Mouse (Mus musculus) kidney, postnatal 0 days (tissue): ENCODE data around the gene Gm26602. TPM values are rescaled to one million over a fixed set of nuclear protein-coding genes. Genes with fewer than 3 reads are reported as not detected.

Experiments used
- ATAC-seq: fragments of 200-750 bp; cut with Nextera tagmentation; replicated peaks from 2 replicates; pipeline ENCODE4 v1.8.0; 2017; ENCODE audit warnings: low read depth, moderate number of reproducible peaks, moderate TSS enrichment, moderate library complexity; ENCODE audit not compliant: low FRiP score
- DNase-seq: peaks from one replicate; pipeline ENCODE4 v3.0.0-alpha.2; 2016; ENCODE audit warnings: low spot score
- H3K27ac ChIP-seq: fragments of 300-500 bp; sonication (generic); 2 replicates; pipeline ENCODE4 v1.5.1; 2014; ENCODE audit warnings: mild to moderate bottlenecking
- H3K27me3 ChIP-seq: fragments of 300-500 bp; sonication (generic); 2 replicates; pipeline ENCODE4 v1.6.1; 2014; ENCODE audit warnings: low read length, mixed read lengths; ENCODE audit not compliant: insufficient read depth
- H3K36me3 ChIP-seq: fragments of 300-500 bp; sonication (generic); 2 replicates; pipeline ENCODE4 v1.6.1; 2014; ENCODE audit warnings: low read length, mixed read lengths; ENCODE audit not compliant: insufficient read depth
- H3K4me1 ChIP-seq: fragments of 300-500 bp; sonication (generic); replicated peaks from 2 replicates; pipeline ENCODE4 v1.6.1; 2014; ENCODE audit warnings: antibody characterized with exemption, low read length, mixed read lengths; ENCODE audit not compliant: insufficient read depth
- H3K4me2 ChIP-seq: fragments of 300-500 bp; sonication (generic); 2 replicates; pipeline ENCODE4 v1.6.1; 2014; ENCODE audit warnings: mild to moderate bottlenecking, low read length, moderate library complexity, mixed read lengths
- H3K4me3 ChIP-seq: fragments of 300-500 bp; sonication (generic); replicated peaks from 2 replicates; pipeline ENCODE4 v1.5.1; 2014; ENCODE audit warnings: low read depth, low read length
- H3K9ac ChIP-seq: fragments of 300-500 bp; sonication (generic); 2 replicates; pipeline ENCODE4 v1.6.1; 2014; ENCODE audit warnings: low read depth, low read length
- H3K9me3 ChIP-seq: fragments of 300-500 bp; sonication (generic); replicated peaks from 2 replicates; pipeline ENCODE4 v1.6.1; 2016; ENCODE audit warnings: low read length, inconsistent platforms, mixed read lengths
- CTCF ChIP-seq: IDR thresholded peaks from 2 replicates; pipeline ENCODE4 v1.5.1; 2016; ENCODE audit warnings: antibody characterized with exemption, low read depth, mild to moderate bottlenecking, moderate library complexity
- WGBS: fragments of 180-500 bp; shearing (Covaris S2); extraction: QIAGEN DNeasy Blood & Tissue Kit; methylation state at CpG from one replicate; pipeline ENCODE4 v1.1.7; 2014; 5-methylcytosine and 5-hydroxymethylcytosine counted together
- microRNA-seq: library from miRNA; unstranded; fragments of <30 nt; microRNA quantifications from one replicate; pipeline ENCODE4, GENCODE M21; 2016
- polyA plus RNA-seq: library from polyadenylated mRNA; unstranded; fragments of >200 nt; fragmentation: Nextera tagmentation; extraction: Ambion mirVana; gene quantifications from 2 replicates; pipeline ENCODE4 v1.2.1, GENCODE M21; 2015

Gm26602 gene
- polyA plus RNA-seq, 1 experiment from 2014 or later = 21.6 TPM

- WGBS = under 1% methylated on average over 61 of the region's 61 CpGs
- DNase-seq = peak; percentile 99
Measured at GRCm38 (mm10) chr10:79959847-79960601, 49.4 kb downstream of the Gm26602 start, which contains the start of gene Wdr18. Gene Wdr18, plus strand, starts transcription at chr10:79960152.

More at GRCm38 (mm10) chr10:79959847-79960601, 49.4 kb downstream of the Gm26602 start, which contains the start of gene Wdr18:
- Histone ChIP-seq H3K4me3 (peak within 1 kb of the TSS; percentile 92), H3K27ac (peak within 1 kb of the TSS; percentile 70; the same call in 1 of the 2 replicates), H3K27me3 (no peaks in the 10 kb centered on the region), H3K4me1 (peaks cover 6% of the 10 kb centered on the region), H3K9me3 (no peaks in the 10 kb centered on the region), H3K36me3 (peaks cover 11% of the 10 kb centered on the region), H3K9ac (peak within 1 kb of the TSS; percentile 82), H3K4me2 (peak within 1 kb of the TSS; percentile 89)
- peak; percentile 91 for ATAC-seq
- peak; percentile 99 for TF ChIP-seq CTCF

Small RNA genes lying within 50 kb of the gene (microRNA-seq; reads per million reads assigned to microRNA genes)
- gene Mir6910 = not detected

Other genes with a start within 250 kb of the Gm26602 start
- gene Madcam1, start 246.3 kb upstream of the Gm26602 start, polyA plus RNA-seq = 1.5 TPM in 2 replicates
- 82.5 and 84.9 TPM in 2 replicates for gene Tpgs1, start 241.5 kb upstream of the Gm26602 start, polyA plus RNA-seq
- 68.1 and 75.7 TPM in 2 replicates for gene Cdc34, start 228.7 kb upstream of the Gm26602 start, polyA plus RNA-seq
- gene Gzmm, start 221.8 kb upstream of the Gm26602 start, polyA plus RNA-seq = 0.34 and 0.50 TPM in 2 replicates
- 1,067 and 1,079 TPM in 2 replicates for gene Bsg, start 206.4 kb upstream of the Gm26602 start, polyA plus RNA-seq
- gene Hcn2, start 194.2 kb upstream of the Gm26602 start, polyA plus RNA-seq = 0.17 and 0.28 TPM in 2 replicates
- 37.9 and 38.5 TPM in 2 replicates for gene Polrmt, start 164.3 kb upstream of the Gm26602 start, polyA plus RNA-seq
- gene Fgf22, start 155.8 kb upstream of the Gm26602 start, polyA plus RNA-seq = 0.11 and 0.36 TPM in 2 replicates
- 74.5 and 82.4 TPM in 2 replicates for gene Rnf126, start 143.9 kb upstream of the Gm26602 start, polyA plus RNA-seq
- gene Fstl3, start 133.6 kb upstream of the Gm26602 start, polyA plus RNA-seq = 32.9 and 38.7 TPM in 2 replicates
- gene Prss57, start 119.9 kb upstream of the Gm26602 start, polyA plus RNA-seq = 0.04 and 0.06 TPM in 2 replicates
- gene Palm, start 117.3 kb upstream of the Gm26602 start, polyA plus RNA-seq = 132 and 152 TPM in 2 replicates
- gene Misp, start 89.9 kb upstream of the Gm26602 start, polyA plus RNA-seq = 24.5 and 24.8 TPM in 2 replicates
- gene Ptbp1, start 56.4 kb upstream of the Gm26602 start, polyA plus RNA-seq = 220 and 238 TPM in 2 replicates
- gene Prtn3, start 36.4 kb upstream of the Gm26602 start, polyA plus RNA-seq = 6.5 and 7.9 TPM in 2 replicates
- 37.0 and 41.5 TPM in 2 replicates for gene Plppr3, start 36.2 kb upstream of the Gm26602 start, polyA plus RNA-seq
- 0.14 TPM in 1 of 2 replicates, not detected in the other for gene Elane, start 24.6 kb upstream of the Gm26602 start, polyA plus RNA-seq
- 0.13 TPM in 1 of 2 replicates, not detected in the other for gene Cfd, start 20.0 kb upstream of the Gm26602 start, polyA plus RNA-seq
- 44.9 and 49.0 TPM in 2 replicates for gene Med16, start 1.9 kb upstream of the Gm26602 start, polyA plus RNA-seq
- gene Kiss1r, start 6.1 kb downstream of the Gm26602 start, polyA plus RNA-seq = 1.6 and 1.8 TPM in 2 replicates
- 120 and 137 TPM in 2 replicates for gene R3hdm4, start 10.4 kb downstream of the Gm26602 start, polyA plus RNA-seq
- 4.1 and 4.5 TPM in 2 replicates for gene Arid3a, start 16.2 kb downstream of the Gm26602 start, polyA plus RNA-seq
- gene Wdr18, start 49.3 kb downstream of the Gm26602 start, polyA plus RNA-seq = 78.9 and 81.9 TPM in 2 replicates
- gene Grin3b, start 59.9 kb downstream of the Gm26602 start, polyA plus RNA-seq = 0.17 and 0.20 TPM in 2 replicates
- 23.7 and 26.6 TPM in 2 replicates for gene Tmem259, start 73.5 kb downstream of the Gm26602 start, polyA plus RNA-seq
- gene Cnn2, start 77.7 kb downstream of the Gm26602 start, polyA plus RNA-seq = 221 and 261 TPM in 2 replicates
- 2.4 and 2.6 TPM in 2 replicates for gene Abca7, start 85.6 kb downstream of the Gm26602 start, polyA plus RNA-seq
- gene Arhgap45, start 105.8 kb downstream of the Gm26602 start, polyA plus RNA-seq = 4.0 and 4.6 TPM in 2 replicates
- gene Polr2e, start 128.9 kb downstream of the Gm26602 start, polyA plus RNA-seq = 208 and 210 TPM in 2 replicates
- 901 and 946 TPM in 2 replicates for gene Gpx4, start 136.3 kb downstream of the Gm26602 start, polyA plus RNA-seq
- 9.6 and 10.5 TPM in 2 replicates for gene Sbno2, start 194.7 kb downstream of the Gm26602 start, polyA plus RNA-seq
- gene Stk11, start 204.9 kb downstream of the Gm26602 start, polyA plus RNA-seq = 14.2 and 15.1 TPM in 2 replicates
- gene Atp5d, start 227.8 kb downstream of the Gm26602 start, polyA plus RNA-seq = 936 and 986 TPM in 2 replicates
- 4.7 and 6.4 TPM in 2 replicates for gene Cbarp, start 230.0 kb downstream of the Gm26602 start, polyA plus RNA-seq
- gene Midn, start 237.4 kb downstream of the Gm26602 start, polyA plus RNA-seq = 13.7 and 18.6 TPM in 2 replicates